Mouse (Mus musculus) neutrophil, adult 59 days (primary cell): Measurements from ENCODE around the gene Washc1. TPM values are rescaled to one million over a fixed set of nuclear protein-coding genes. Genes with fewer than 3 reads are reported as not detected.

Experiments used
- total RNA-seq, 2 experiments: library from RNA; stranded (reverse); gene quantifications; 1 replicate in 1 of 2; 2 replicates in 1 of 2; pipeline ENCODE4 v1.2.4; 2023

The Washc1 gene
- 10 to 100 TPM; 42.9 to 54.9 TPM for total RNA-seq

GRCm38 (mm10) chr17:66111402-66111959, at the start of gene Washc1:
TSS of gene Washc1 (plus strand) at chr17:66111545.

GRCm38 (mm10) chr17:66076934-66077333, 34.4 kb upstream of the Washc1 start, which contains the start of gene Ankrd12:
TSS of gene Ankrd12 (minus strand) at chr17:66077089.

GRCm38 (mm10) chr17:66101380-66102330, 9.7 kb upstream of the Washc1 start, which contains the start of gene Ndufv2:
TSS of gene Ndufv2 (minus strand) at chr17:66101559.

GRCm38 (mm10) chr17:66123066-66123815, 11.9 kb downstream of the Washc1 start, which contains the start of gene Ddx11:
TSS of gene Ddx11 (plus strand) at chr17:66123520.

Other genes starting within 250 kb of the Washc1 start
- gene Ralbp1, start 225.7 kb upstream of the Washc1 start, total RNA-seq, result 10 to 100 TPM; 60.7 to 76.4 TPM
- 1 to 10 TPM; 5.1 to 9.5 TPM for gene Twsg1, start 160.3 kb upstream of the Washc1 start, total RNA-seq
- 10 to 100 TPM; 48.0 to 50.4 TPM for gene Ankrd12, start 34.5 kb upstream of the Washc1 start, total RNA-seq
- 10 to 100 TPM; 63.6 to 72.6 TPM for gene Ndufv2, start 10.0 kb upstream of the Washc1 start, total RNA-seq
- gene Ddx11, start 12.0 kb downstream of the Washc1 start, total RNA-seq, result 10 to 100 TPM; 12.1 to 13.9 TPM